Mouse (Mus musculus): ENCODE data around the gene Ybx3.

- TF ChIP-seq CTCF (IDR thresholded peaks at IDR 0.05; ENCODE audit: control insufficient read depth, insufficient read depth, low read length), result no peak
- TF ChIP-seq POLR2A (IDR thresholded peaks at IDR 0.05; ENCODE audit: borderline replicate concordance, control insufficient read depth, low read depth, low read length), result no peak
Measured at GRCm38 (mm10) chr6:131321854-131322639, 66.2 kb downstream of the Ybx3 start.
